Mouse (Mus musculus): ENCODE results near the gene 4933405O20Rik. TPM values are rescaled to one million over a fixed set of nuclear protein-coding genes. Genes with fewer than 3 reads are reported as not detected.

The 4933405O20Rik gene
- polyA plus RNA-seq (2014; fragmentation: Illumina TruSeq; extraction: RNeasy Lipid Tissue Mini Kit (QIAGEN cat#74804); ENCODE audit: low read depth, low replicate concordance), result not detected

DNA sequence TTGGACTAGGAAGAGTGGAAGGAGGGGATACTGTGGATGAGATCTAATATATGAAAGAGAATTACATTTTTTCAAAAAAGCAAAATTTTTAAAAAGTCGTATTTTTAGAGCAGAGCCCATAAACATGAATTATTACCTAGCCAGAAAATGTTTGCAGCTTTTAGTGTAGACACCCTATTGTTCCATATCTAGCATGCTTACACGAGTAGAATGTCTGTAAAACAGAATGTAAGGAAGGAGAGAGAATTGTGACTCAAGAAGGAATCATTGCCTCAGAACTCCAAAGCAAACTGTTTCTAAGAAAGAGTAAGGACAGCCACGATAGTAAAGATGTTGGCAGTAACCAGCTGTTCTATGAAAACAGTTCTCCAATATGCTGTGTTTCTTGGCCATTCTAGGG lies at the start of gene 4933405O20Rik:
TSS of gene 4933405O20Rik (plus strand) at position 301 of the 400 bp plus-strand sequence.

Measured in liver, adult 10 weeks (tissue).